Mouse (Mus musculus): ENCODE data around the gene Sos2. TPM values are rescaled to one million over a fixed set of nuclear protein-coding genes. Genes with fewer than 3 reads are reported as not detected.

The Sos2 gene
- 13.1 and 14.3 TPM in 2 replicates for polyA plus RNA-seq (2015; fragmentation: Nextera tagmentation; extraction: Ambion mirVana)

- ATAC-seq (ENCODE audit: low read depth), result peak; percentile 85
- Histone ChIP-seq H3K27ac (replicated peaks) (peak within 1 kb of the TSS; percentile 99), H3K4me2 (peak within 1 kb of the TSS; percentile 75), H3K9ac (peak within 1 kb of the TSS; percentile 96), H3K4me3 (peak within 1 kb of the TSS; percentile 98), H3K36me3 (no peaks in the 10 kb centered on the region), H3K27me3 (no peaks in the 10 kb centered on the region), H3K4me1 (replicated peaks) (peaks cover 20% of the 10 kb centered on the region), H3K9me3 (no peaks in the 10 kb centered on the region)
- 2% methylated on average over 31 of the region's 85 CpGs for WGBS
Observed at GRCm38 (mm10) chr12:69681566-69682061, at the start of gene Sos2. Gene Sos2 (minus strand): TSS chr12:69681852.

GRCm38 (mm10) chr12:69730306-69730705, 48.7 kb upstream of the Sos2 start:
- no peak overlapping the region for H3K4me3 ChIP-seq
- H3K27me3 ChIP-seq, result no peaks in the 10 kb centered on the region
- no peak overlapping the region for H3K27ac ChIP-seq (replicated peaks)
- no peak overlapping the region for H3K4me2 ChIP-seq
- H3K9me3 ChIP-seq, result no peaks in the 10 kb centered on the region
- H3K4me1 ChIP-seq (replicated peaks), result peaks cover 4% of the 10 kb centered on the region
- H3K9ac ChIP-seq, result no peak overlapping the region
- no peaks in the 10 kb centered on the region for H3K36me3 ChIP-seq
- no peak for ATAC-seq (ENCODE audit: low read depth)
- WGBS, result 83% methylated on average over 1 of the region's 1 CpGs

DNA sequence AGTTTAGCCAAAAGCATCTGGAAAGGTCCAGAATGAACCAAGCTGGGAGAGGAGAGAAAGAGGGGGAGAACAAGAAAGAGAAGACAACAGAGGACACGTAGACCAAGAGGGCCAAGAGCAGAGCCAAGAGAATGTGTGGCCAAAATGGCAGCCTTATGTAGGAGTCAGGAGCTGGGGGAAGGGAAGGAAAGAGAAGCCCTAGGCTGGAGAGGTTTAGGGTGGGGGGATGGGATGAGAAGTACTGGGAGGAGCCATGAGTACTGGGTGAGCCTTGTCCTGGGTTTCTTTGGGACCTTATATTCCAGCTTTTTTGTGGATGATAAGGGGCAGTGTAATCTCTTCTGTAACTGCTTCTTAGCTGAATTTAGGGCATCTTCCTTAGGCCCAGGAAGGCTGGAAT, 47.6 kb upstream of the Sos2 start:
- Histone ChIP-seq H3K4me3 (no peak overlapping the region), H3K9me3 (no peaks in the 10 kb centered on the region), H3K36me3 (no peaks in the 10 kb centered on the region), H3K9ac (no peak overlapping the region), H3K27me3 (no peaks in the 10 kb centered on the region), H3K4me2 (no peak overlapping the region), H3K4me1 (replicated peaks) (peaks cover 8% of the 10 kb centered on the region), H3K27ac (replicated peaks) (no peak overlapping the region)
- no peak for ATAC-seq (ENCODE audit: low read depth)
- WGBS, result 100% methylated on average over 1 of the region's 1 CpGs

DNA sequence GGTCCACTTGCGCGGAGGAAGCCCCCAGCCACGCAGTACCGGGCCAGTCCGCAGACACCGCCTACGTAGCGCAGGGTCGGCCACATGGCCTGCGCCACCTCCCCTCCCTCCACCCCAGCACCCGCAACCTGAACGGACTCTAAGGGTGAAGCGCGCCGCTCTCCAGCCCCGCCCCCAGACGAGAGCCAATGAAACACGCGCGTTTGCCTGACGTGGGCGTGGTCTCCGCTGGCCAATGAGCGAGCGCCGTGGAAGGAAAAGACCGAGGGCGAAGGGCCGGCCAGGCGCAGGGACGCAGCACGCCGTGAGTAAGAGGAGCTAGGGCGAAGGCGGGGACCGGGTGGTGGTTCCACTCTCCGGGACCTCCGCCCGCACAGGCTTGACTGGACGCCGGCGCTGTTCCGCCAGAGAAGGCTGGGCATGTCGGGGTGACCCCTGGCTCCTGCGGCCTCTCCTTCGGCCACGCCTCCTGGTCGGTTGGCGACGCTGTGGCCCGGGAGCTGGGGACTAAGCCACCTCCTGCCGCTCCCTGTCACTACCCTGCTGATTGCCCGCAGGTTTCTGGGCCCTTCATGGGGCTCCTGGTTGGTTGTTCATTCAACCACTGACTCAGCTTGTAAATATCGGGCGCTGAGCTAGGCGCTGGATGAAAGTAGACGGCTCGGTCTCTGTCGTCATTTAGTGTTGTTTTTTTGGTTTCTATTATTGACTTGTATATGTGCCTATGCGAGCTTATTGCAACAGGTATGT, 43.2 kb upstream of the Sos2 start, which contains the start of the genes L2hgdh and Atp5s:
Gene L2hgdh (minus strand): TSS at position 163 of the 750 bp plus-strand sequence.
Gene Atp5s (plus strand): TSS at position 240 of the 750 bp plus-strand sequence.
- Histone ChIP-seq H3K4me1 (replicated peaks) (peaks cover 19% of the 10 kb centered on the region), H3K27ac (replicated peaks) (peak within 1 kb of the TSS; percentile 84), H3K27me3 (no peaks in the 10 kb centered on the region), H3K9me3 (0 out of 2 replicates have a peak, but pooled peaks cover 5% of the 10 kb centered on the region), H3K36me3 (peaks cover 14% of the 10 kb centered on the region), H3K4me2 (peak within 1 kb of the TSS; percentile 87), H3K4me3 (peak within 1 kb of the TSS; percentile 78), H3K9ac (peak within 1 kb of the TSS; percentile 76)
- peak; percentile 96 for ATAC-seq (ENCODE audit: low read depth)
- under 1% methylated on average over 60 of the region's 60 CpGs for WGBS

- H3K4me2 ChIP-seq, result peak overlapping the region; percentile 87
- H3K4me1 ChIP-seq (replicated peaks), result peaks cover 19% of the 10 kb centered on the region
- H3K9ac ChIP-seq, result peak overlapping the region; percentile 76
- peak; percentile 0 for ATAC-seq (ENCODE audit: low read depth)
- H3K27ac ChIP-seq (replicated peaks), result peak overlapping the region; percentile 61; the same call in 1 of the 2 replicates
- no peaks in the 10 kb centered on the region for H3K27me3 ChIP-seq
- 3% methylated on average over 24 of the region's 24 CpGs for WGBS
- peaks cover 12% of the 10 kb centered on the region for H3K9me3 ChIP-seq
- H3K4me3 ChIP-seq, result peak overlapping the region; percentile 78
- H3K36me3 ChIP-seq, result peaks cover 21% of the 10 kb centered on the region
Observed at GRCm38 (mm10) chr12:69724018-69724710, 42.5 kb upstream of the Sos2 start.

DNA sequence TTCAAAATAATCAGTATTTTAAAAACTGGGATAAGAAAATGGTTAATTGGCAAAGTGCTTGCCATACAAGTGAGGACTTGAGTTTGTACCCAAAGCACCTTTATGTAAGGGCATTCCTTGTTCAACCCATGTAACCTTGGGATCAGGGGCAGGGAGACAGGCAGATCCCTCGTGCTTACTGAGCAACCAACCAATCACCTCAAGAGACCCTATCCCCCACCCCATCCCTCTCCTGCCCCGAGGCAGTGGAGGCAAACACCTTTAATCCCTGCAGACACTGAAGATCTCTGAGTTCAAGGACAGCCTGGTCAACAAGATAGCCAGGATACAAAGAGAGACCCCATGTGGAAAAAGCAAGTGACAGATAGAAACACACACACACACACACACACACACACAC, 41.7 kb upstream of the Sos2 start:
- H3K4me1 ChIP-seq (replicated peaks), result peaks cover 19% of the 10 kb centered on the region
- peaks cover 26% of the 10 kb centered on the region for H3K36me3 ChIP-seq
- 70% methylated on average over 2 of the region's 2 CpGs for WGBS
- peaks cover 15% of the 10 kb centered on the region for H3K9me3 ChIP-seq
- H3K27me3 ChIP-seq, result no peaks in the 10 kb centered on the region
- no peak overlapping the region for H3K27ac ChIP-seq (replicated peaks)
- H3K4me3 ChIP-seq, result 0 out of 2 replicates have a peak overlapping the region, but pooled peaks have one; percentile 78
- ATAC-seq (ENCODE audit: low read depth), result no peak
- peak overlapping the region; percentile 87 for H3K4me2 ChIP-seq
- H3K9ac ChIP-seq, result 0 out of 2 replicates have a peak overlapping the region, but pooled peaks have one; percentile 76

- Histone ChIP-seq H3K36me3 (peaks cover 30% of the 10 kb centered on the region), H3K4me1 (replicated peaks) (peaks cover 19% of the 10 kb centered on the region), H3K9ac (no peak overlapping the region), H3K27me3 (no peaks in the 10 kb centered on the region), H3K4me3 (no peak overlapping the region), H3K27ac (replicated peaks) (no peak overlapping the region), H3K9me3 (peaks cover 15% of the 10 kb centered on the region), H3K4me2 (no peak overlapping the region)
- ATAC-seq (ENCODE audit: low read depth), result no peak
- WGBS, result 83% methylated on average over 3 of the region's 3 CpGs
Observed at GRCm38 (mm10) chr12:69722857-69723256, 41.2 kb upstream of the Sos2 start.

- Histone ChIP-seq H3K4me3 (no peak overlapping the region), H3K27ac (replicated peaks) (no peak overlapping the region), H3K9me3 (0 out of 2 replicates have a peak, but pooled peaks cover 5% of the 10 kb centered on the region), H3K4me2 (no peak overlapping the region), H3K9ac (no peak overlapping the region), H3K36me3 (peaks cover 19% of the 10 kb centered on the region), H3K4me1 (replicated peaks) (no peaks in the 10 kb centered on the region), H3K27me3 (no peaks in the 10 kb centered on the region)
- ATAC-seq (ENCODE audit: low read depth), result no peak
Observed at GRCm38 (mm10) chr12:69713628-69714027, 32.0 kb upstream of the Sos2 start.

- H3K4me2 ChIP-seq, result no peak overlapping the region
- no peak overlapping the region for H3K4me3 ChIP-seq
- ATAC-seq (ENCODE audit: low read depth), result no peak
- no peak overlapping the region for H3K9ac ChIP-seq
- no peaks in the 10 kb centered on the region for H3K4me1 ChIP-seq (replicated peaks)
- H3K27me3 ChIP-seq, result no peaks in the 10 kb centered on the region
- peaks cover 4% of the 10 kb centered on the region; the same call in 1 of the 2 replicates for H3K36me3 ChIP-seq
- no peak overlapping the region for H3K27ac ChIP-seq (replicated peaks)
- H3K9me3 ChIP-seq, result no peaks in the 10 kb centered on the region
- WGBS, result 87% methylated on average over 11 of the region's 11 CpGs
Observed at GRCm38 (mm10) chr12:69704799-69705458, 23.3 kb upstream of the Sos2 start.

GRCm38 (mm10) chr12:69698352-69698751, 16.7 kb upstream of the Sos2 start:
- H3K27ac ChIP-seq (replicated peaks), result no peak overlapping the region
- H3K4me2 ChIP-seq, result no peak overlapping the region
- ATAC-seq (ENCODE audit: low read depth), result no peak
- H3K9me3 ChIP-seq, result no peaks in the 10 kb centered on the region
- H3K4me1 ChIP-seq (replicated peaks), result no peaks in the 10 kb centered on the region
- no peak overlapping the region for H3K4me3 ChIP-seq
- H3K9ac ChIP-seq, result no peak overlapping the region
- H3K27me3 ChIP-seq, result no peaks in the 10 kb centered on the region
- WGBS, result 84% methylated on average over 6 of the region's 6 CpGs
- peaks cover 14% of the 10 kb centered on the region; the same call in 1 of the 2 replicates for H3K36me3 ChIP-seq

GRCm38 (mm10) chr12:69696746-69697145, 15.1 kb upstream of the Sos2 start:
- WGBS, result 79% methylated on average over 5 of the region's 5 CpGs
- Histone ChIP-seq H3K9me3 (no peaks in the 10 kb centered on the region), H3K27me3 (no peaks in the 10 kb centered on the region), H3K4me3 (no peak overlapping the region), H3K27ac (replicated peaks) (no peak overlapping the region), H3K4me1 (replicated peaks) (no peaks in the 10 kb centered on the region), H3K36me3 (peaks cover 12% of the 10 kb centered on the region; the same call in 1 of the 2 replicates), H3K9ac (no peak overlapping the region), H3K4me2 (no peak overlapping the region)
- ATAC-seq (ENCODE audit: low read depth), result no peak

All from neural tube, embryonic 13.5 days (tissue).